Mouse (Mus musculus) midbrain, embryonic 14.5 days (tissue): ENCODE data around the gene Hist1h2ae. TPM values are rescaled to one million over a fixed set of nuclear protein-coding genes. Genes with fewer than 3 reads are reported as not detected.

Experiments used
- ATAC-seq: fragments of 200-750 bp; cut with Nextera tagmentation; 2 replicates; pipeline ENCODE4 v1.8.0; 2017; ENCODE audit warnings: moderate number of reproducible peaks, moderate library complexity; ENCODE audit not compliant: low FRiP score, low TSS enrichment
- DNase-seq: peaks from one replicate; pipeline ENCODE4 v3.0.0-alpha.2; 2015
- H3K27ac ChIP-seq: fragments of 300-500 bp; sonication (generic); replicated peaks from 2 replicates; pipeline ENCODE4 v1.5.1; 2014; ENCODE audit warnings: mild to moderate bottlenecking, low read depth, low read length, moderate library complexity
- H3K27me3 ChIP-seq: fragments of 300-500 bp; sonication (generic); 2 replicates; pipeline ENCODE4 v1.6.1; 2014; ENCODE audit warnings: low read length, control low read depth, mixed read lengths; ENCODE audit not compliant: control insufficient read depth, insufficient read depth
- H3K36me3 ChIP-seq: fragments of 300-500 bp; sonication (generic); 2 replicates; pipeline ENCODE4 v1.6.1; 2014; ENCODE audit warnings: low read length, control low read depth; ENCODE audit not compliant: control insufficient read depth, insufficient read depth
- H3K4me1 ChIP-seq: fragments of 300-500 bp; sonication (generic); 2 replicates; pipeline ENCODE4 v1.6.1; 2014; ENCODE audit warnings: mild to moderate bottlenecking, antibody characterized with exemption, low read length, control low read depth; ENCODE audit not compliant: control insufficient read depth, insufficient read depth
- H3K4me2 ChIP-seq: fragments of 300-500 bp; sonication (generic); 2 replicates; pipeline ENCODE4 v1.6.1; 2014; ENCODE audit warnings: mild to moderate bottlenecking, low read length, moderate library complexity
- H3K4me3 ChIP-seq: fragments of 300-500 bp; sonication (generic); replicated peaks from 2 replicates; pipeline ENCODE4 v1.5.1; 2014; ENCODE audit warnings: low read depth, low read length
- H3K9ac ChIP-seq: fragments of 300-500 bp; sonication (generic); replicated peaks from 2 replicates; pipeline ENCODE4 v1.6.1; 2014; ENCODE audit warnings: mild to moderate bottlenecking, low read length, moderate library complexity
- H3K9me3 ChIP-seq: fragments of 300-500 bp; sonication (generic); 2 replicates; pipeline ENCODE4 v1.6.1; 2016; ENCODE audit warnings: low read length, control low read depth, mixed read lengths; ENCODE audit not compliant: control insufficient read depth
- WGBS: fragments of 180-500 bp; shearing (Covaris S2); extraction: QIAGEN DNeasy Blood & Tissue Kit; methylation state at CpG from one replicate; pipeline ENCODE4 v1.1.7; 2014; 5-methylcytosine and 5-hydroxymethylcytosine counted together
- microRNA-seq: library from miRNA; unstranded; fragments of <30 nt; microRNA quantifications from one replicate; pipeline ENCODE4, GENCODE M21; 2016
- polyA plus RNA-seq: library from polyadenylated mRNA; unstranded; fragments of >200 nt; fragmentation: Nextera tagmentation; extraction: Ambion mirVana; gene quantifications from 2 replicates; pipeline ENCODE4 v1.2.1, GENCODE M21; 2014

The Hist1h2ae gene
- polyA plus RNA-seq, 1 experiment from 2014 or later = 34.0 TPM

- peak overlapping the region; percentile 12 for H3K4me3 ChIP-seq
These were observed 46.4 kb downstream of the Hist1h2ae start for GRCm38 (mm10) chr13:23524654-23525053.

GRCm38 (mm10) chr13:23523976-23524375 lies 47.0 kb downstream of the Hist1h2ae start:
- H3K27me3 ChIP-seq = no peaks in the 10 kb centered on the region

More at GRCm38 (mm10) chr13:23524654-23525053, 46.4 kb downstream of the Hist1h2ae start:
- H3K36me3 ChIP-seq = no peaks in the 10 kb centered on the region
- H3K9ac ChIP-seq = no peak overlapping the region
- 0 out of 2 replicates have a peak, but pooled peaks cover 8% of the 10 kb centered on the region for H3K4me1 ChIP-seq
- H3K9me3 ChIP-seq = no peaks in the 10 kb centered on the region
- DNase-seq (peak; percentile 90), ATAC-seq (peak; percentile 51; the same call in 1 of the 2 replicates)
- no peaks in the 10 kb centered on the region for H3K27me3 ChIP-seq
- no peak overlapping the region for H3K27ac ChIP-seq
- 7% methylated on average over 5 of the region's 5 CpGs for WGBS
- H3K4me2 ChIP-seq = 0 out of 2 replicates have a peak overlapping the region, but pooled peaks have one; percentile 10

GRCm38 (mm10) chr13:23521703-23522102 lies 49.3 kb downstream of the Hist1h2ae start:
- H3K4me1 ChIP-seq = 0 out of 2 replicates have a peak, but pooled peaks cover under 1% of the 10 kb centered on the region
- H3K4me2 ChIP-seq = peak overlapping the region; percentile 25
- under 1% methylated on average over 14 of the region's 14 CpGs for WGBS
- DNase-seq (peak; percentile 80), ATAC-seq (no peak)
- H3K27me3 ChIP-seq = no peaks in the 10 kb centered on the region
- H3K9ac ChIP-seq = no peak overlapping the region
- H3K9me3 ChIP-seq = no peaks in the 10 kb centered on the region
- H3K27ac ChIP-seq = no peak overlapping the region
- H3K4me3 ChIP-seq = no peak overlapping the region
- H3K36me3 ChIP-seq = no peaks in the 10 kb centered on the region

More at GRCm38 (mm10) chr13:23523976-23524375, 47.0 kb downstream of the Hist1h2ae start:
- no peaks in the 10 kb centered on the region for H3K36me3 ChIP-seq
- H3K9me3 ChIP-seq = no peaks in the 10 kb centered on the region
- no peak for ATAC-seq
- 42% methylated on average over 5 of the region's 5 CpGs for WGBS
- H3K4me3 ChIP-seq = no peak overlapping the region
- H3K27ac ChIP-seq = no peak overlapping the region
- no peak for DNase-seq
- no peak overlapping the region for H3K9ac ChIP-seq
- H3K4me1 ChIP-seq = 0 out of 2 replicates have a peak, but pooled peaks cover 6% of the 10 kb centered on the region
- H3K4me2 ChIP-seq = no peak overlapping the region

Small RNA genes lying within 50 kb of the gene (microRNA-seq; reads per million reads assigned to microRNA genes)
- gene Gm44297 = not detected
- not detected for gene Gm44359
- not detected for gene Gm44394

Other genes starting within 250 kb of the Hist1h2ae start
- gene Zfp322a, start 202.0 kb downstream of the Hist1h2ae start, polyA plus RNA-seq = 41.2 and 64.4 TPM in 2 replicates
- gene Abt1, start 147.4 kb downstream of the Hist1h2ae start, polyA plus RNA-seq = 9.3 and 9.9 TPM in 2 replicates
- gene Btn1a1, start 105.3 kb downstream of the Hist1h2ae start, polyA plus RNA-seq = 0.09 TPM in 1 of 2 replicates, not detected in the other
- not detected in 2 replicates for gene Btn2a2, start 82.4 kb downstream of the Hist1h2ae start, polyA plus RNA-seq
- gene Hist1h4h, start 40.2 kb downstream of the Hist1h2ae start, polyA plus RNA-seq = 4.1 and 6.4 TPM in 2 replicates
- gene Hist1h2af, start 37.3 kb downstream of the Hist1h2ae start, polyA plus RNA-seq = 3.4 and 4.6 TPM in 2 replicates
- gene Hist1h3g, start 35.8 kb downstream of the Hist1h2ae start, polyA plus RNA-seq = 0.77 and 1.4 TPM in 2 replicates
- gene Hist1h2bh, start 27.8 kb downstream of the Hist1h2ae start, polyA plus RNA-seq = 0.13 and 0.30 TPM in 2 replicates
- 0.32 and 0.47 TPM in 2 replicates for gene Hist1h3f, start 27.2 kb downstream of the Hist1h2ae start, polyA plus RNA-seq
- gene Hist1h4f, start 19.6 kb downstream of the Hist1h2ae start, polyA plus RNA-seq = not detected in 2 replicates
- gene Hist1h1d, start 18.0 kb downstream of the Hist1h2ae start, polyA plus RNA-seq = 0.11 and 0.18 TPM in 2 replicates
- gene Hist1h3e, start 8.9 kb downstream of the Hist1h2ae start, polyA plus RNA-seq = 3.1 and 3.8 TPM in 2 replicates
- gene Hist1h2bg, start 176 bp upstream of the Hist1h2ae start, polyA plus RNA-seq = 1.4 and 2.6 TPM in 2 replicates
- gene Hist1h2bf, start 3.0 kb upstream of the Hist1h2ae start, polyA plus RNA-seq = 1.5 and 2.7 TPM in 2 replicates
- gene Hist1h2ad, start 3.2 kb upstream of the Hist1h2ae start, polyA plus RNA-seq = 2.1 and 2.2 TPM in 2 replicates
- 1.6 and 2.0 TPM in 2 replicates for gene Hist1h3d, start 4.5 kb upstream of the Hist1h2ae start, polyA plus RNA-seq
- gene Hist1h4d, start 10.4 kb upstream of the Hist1h2ae start, polyA plus RNA-seq = 38.1 and 40.0 TPM in 2 replicates
- 0.72 and 1.4 TPM in 2 replicates for gene Hist1h2be, start 49.9 kb upstream of the Hist1h2ae start, polyA plus RNA-seq
- 4.4 and 8.6 TPM in 2 replicates for gene Hist1h1e, start 51.3 kb upstream of the Hist1h2ae start, polyA plus RNA-seq
- 0.57 and 0.67 TPM in 2 replicates for gene Hist1h2ac, start 112.7 kb upstream of the Hist1h2ae start, polyA plus RNA-seq
- 13.1 and 17.3 TPM in 2 replicates for gene Hist1h2bc, start 113.0 kb upstream of the Hist1h2ae start, polyA plus RNA-seq
- not detected in 2 replicates for gene Hist1h1t, start 124.6 kb upstream of the Hist1h2ae start, polyA plus RNA-seq
- gene Hist1h4c, start 127.2 kb upstream of the Hist1h2ae start, polyA plus RNA-seq = 2.9 and 4.3 TPM in 2 replicates
- gene Hfe, start 139.6 kb upstream of the Hist1h2ae start, polyA plus RNA-seq = 0.77 and 3.9 TPM in 2 replicates
- 5.7 and 9.2 TPM in 2 replicates for gene Hist1h1c, start 167.6 kb upstream of the Hist1h2ae start, polyA plus RNA-seq
- gene Hist1h3c, start 174.4 kb upstream of the Hist1h2ae start, polyA plus RNA-seq = 1.2 TPM in 2 replicates
- gene Hist1h2bb, start 175.5 kb upstream of the Hist1h2ae start, polyA plus RNA-seq = 0.51 TPM in 1 of 2 replicates, not detected in the other
- 11.3 and 13.5 TPM in 2 replicates for gene Hist1h2ab, start 179.9 kb upstream of the Hist1h2ae start, polyA plus RNA-seq
- gene Hist1h3b, start 181.0 kb upstream of the Hist1h2ae start, polyA plus RNA-seq = 3.5 and 4.0 TPM in 2 replicates
- 2.8 and 5.0 TPM in 2 replicates for gene Hist1h4b, start 185.8 kb upstream of the Hist1h2ae start, polyA plus RNA-seq
- gene Hist1h4a, start 190.0 kb upstream of the Hist1h2ae start, polyA plus RNA-seq = 0.47 and 1.1 TPM in 2 replicates
- gene Hist1h3a, start 191.2 kb upstream of the Hist1h2ae start, polyA plus RNA-seq = 2.2 TPM in 2 replicates
- gene Hist1h1a, start 192.4 kb upstream of the Hist1h2ae start, polyA plus RNA-seq = 0.93 TPM in 1 of 2 replicates, not detected in the other
- not detected in 2 replicates for gene Trim38, start 198.7 kb upstream of the Hist1h2ae start, polyA plus RNA-seq
- not detected in 2 replicates for gene Slc17a2, start 235.8 kb upstream of the Hist1h2ae start, polyA plus RNA-seq